Mouse (Mus musculus): Measurements from ENCODE around the gene Togaram2. TPM values are rescaled to one million over a fixed set of nuclear protein-coding genes. Genes with fewer than 3 reads are reported as not detected.

Gene Togaram2
- polyA plus RNA-seq (2012; rRNA removed) = 0.35 and 0.95 TPM in 2 replicates

DNA sequence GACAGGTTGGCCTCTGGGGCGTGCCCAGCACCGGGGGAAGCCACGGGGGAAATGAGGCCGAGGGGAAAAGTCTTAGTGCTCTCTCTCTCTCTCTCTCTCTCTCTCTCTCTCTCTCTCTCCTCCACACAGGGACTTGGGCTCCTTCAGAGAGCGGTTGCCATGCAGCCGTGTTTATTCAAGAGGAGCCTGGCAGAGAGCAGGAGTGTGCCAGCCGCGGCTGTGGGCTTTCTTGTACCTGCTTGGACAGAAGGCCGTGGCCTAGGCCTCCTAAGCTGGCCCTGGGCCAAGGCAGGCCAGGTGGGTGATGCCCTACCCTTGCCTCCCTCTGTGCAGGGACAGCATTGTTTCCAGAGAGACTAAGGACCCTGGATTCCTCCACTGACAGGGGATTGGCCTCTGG, at the start of gene Togaram2:
Gene Togaram2 (plus strand): TSS at position 170 of the 400 bp plus-strand sequence.

DNA sequence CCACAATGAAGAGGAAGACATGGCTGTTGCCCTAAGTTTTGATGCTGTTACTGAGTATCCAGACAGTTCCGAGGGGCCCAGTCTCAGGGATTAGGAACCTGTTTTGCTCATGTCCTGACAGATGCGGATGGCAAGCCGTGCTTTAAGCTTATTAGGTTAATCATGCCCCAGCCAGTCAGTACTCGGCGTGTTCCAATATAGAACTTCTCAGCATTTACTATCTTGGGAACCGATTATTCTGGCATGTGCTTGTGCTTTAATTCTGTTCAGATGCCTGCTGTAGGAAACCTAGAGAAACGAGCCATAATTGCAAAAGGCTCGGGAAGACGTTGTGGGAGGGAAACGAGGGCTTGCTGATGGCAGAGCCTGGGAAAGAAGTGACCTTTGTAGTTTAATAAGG, 79.8 kb downstream of the Togaram2 start, which contains the start of gene Pcare:
Gene Pcare (minus strand): TSS at position 64 of the 400 bp plus-strand sequence.

DNA sequence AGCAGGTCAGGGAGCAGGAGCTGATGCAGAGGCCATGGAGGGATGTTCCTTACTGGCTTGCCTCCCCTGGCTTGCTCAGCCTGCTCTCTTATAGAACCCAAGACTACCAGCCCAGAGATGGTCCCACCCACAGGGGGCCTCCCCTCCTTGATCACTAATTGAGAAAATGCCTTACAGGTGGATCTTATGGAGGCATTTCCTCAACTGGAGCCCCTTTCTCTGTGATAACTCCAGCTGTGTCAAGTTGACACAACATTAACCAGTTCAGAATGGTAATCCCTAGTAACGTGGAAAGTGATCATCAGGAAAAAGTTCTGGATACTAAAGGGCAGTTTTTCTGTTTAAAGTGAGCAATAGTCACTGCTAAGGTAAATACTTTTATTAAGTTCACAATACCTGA, 95.1 kb downstream of the Togaram2 start, which contains the start of gene Clip4:
Gene Clip4 (plus strand): TSS at position 301 of the 400 bp plus-strand sequence.

Other genes with a start within 250 kb of the Togaram2 start
- 0.08 and 0.16 TPM in 2 replicates for gene Gm4707, start 213.3 kb upstream of the Togaram2 start, polyA plus RNA-seq (2012; rRNA removed)
- 0.71 and 0.94 TPM in 2 replicates for gene Smchd1, start 197.9 kb upstream of the Togaram2 start, polyA plus RNA-seq (2012; rRNA removed)
- gene Ndc80, start 146.4 kb upstream of the Togaram2 start, polyA plus RNA-seq (2012; rRNA removed) = 0.01 and 0.14 TPM in 2 replicates
- gene Spdya, start 121.2 kb upstream of the Togaram2 start, polyA plus RNA-seq (2012; rRNA removed) = 0.04 TPM in 1 of 2 replicates, not detected in the other
- 1.0 and 1.6 TPM in 2 replicates for gene Wdr43, start 57.4 kb upstream of the Togaram2 start, polyA plus RNA-seq (2012; rRNA removed)
- not detected in 2 replicates for gene Pcare, start 79.6 kb downstream of the Togaram2 start, polyA plus RNA-seq (2012; rRNA removed)
- gene Clip4, start 95.2 kb downstream of the Togaram2 start, polyA plus RNA-seq (2012; rRNA removed) = 2.6 and 3.6 TPM in 2 replicates

Measured in stomach, adult 2 months (tissue).